Mouse (Mus musculus): ENCODE measurements around the gene Rnf8.

DNA sequence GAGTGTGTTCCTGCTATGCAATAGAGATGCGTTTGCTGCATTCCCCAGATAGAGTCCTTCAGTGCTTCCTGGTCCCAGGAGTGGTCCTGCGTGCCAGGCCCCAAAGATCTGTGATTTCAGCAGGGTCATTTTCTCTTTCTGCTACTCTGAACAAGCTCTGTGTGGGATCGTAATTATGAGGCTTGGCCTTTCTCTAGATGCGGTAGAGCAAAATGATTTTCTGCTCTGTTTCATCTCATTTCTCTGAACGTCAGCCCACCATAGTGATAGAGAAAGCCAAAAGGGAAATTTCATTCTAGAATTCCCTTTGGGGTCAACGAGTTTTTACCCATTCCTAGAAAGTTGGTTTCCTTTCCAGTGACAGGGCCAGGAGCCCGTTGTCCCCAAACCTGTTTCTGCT lies 67.7 kb downstream of the Rnf8 start:
- TF ChIP-seq CTCF (IDR thresholded peaks at IDR 0.05; ENCODE audit: low read depth, low read length) = no peak
- TF ChIP-seq TAL1 (conservative IDR thresholded peaks at IDR 0.05; ENCODE audit: low read depth, low read length) = no peak
- no peak for TF ChIP-seq GATA1 (IDR thresholded peaks at IDR 0.05; ENCODE audit: borderline replicate concordance, low read length)
- TF ChIP-seq POLR2AphosphoS5 (IDR thresholded peaks at IDR 0.05; ENCODE audit: insufficient replicate concordance, low read depth, low read length) = no peak
- no peak for TF ChIP-seq GATA2 (IDR thresholded peaks at IDR 0.05; ENCODE audit: borderline replicate concordance, low read depth, low read length)
